Mouse (Mus musculus) cerebellum, adult 8-10 months (tissue): Measurements from ENCODE around the gene Klrb1c.
A peak's percentile ranks its signal among the peaks of the same experiment; 100 is the strongest.
"Not testable (repeated sequence)": the region's sequence is repeated elsewhere in the genome, so short reads cannot be mapped to it uniquely, and the experiment has no call there.

ENCODE experiments used
- DNase-seq: peaks from one replicate; pipeline ENCODE4 v3.0.0; 2022

Klrb1c gene

GRCm38 (mm10) chr6:128797185-128797905 lies 8.3 kb upstream of the Klrb1c start:
- DNase-seq, result no peak

GRCm38 (mm10) chr6:128796321-128796955 lies 7.4 kb upstream of the Klrb1c start:
- DNase-seq, result no peak

- no peak for DNase-seq
These were observed 4.7 kb upstream of the Klrb1c start for GRCm38 (mm10) chr6:128793734-128794133.

GRCm38 (mm10) chr6:128790491-128790994 lies 1.5 kb upstream of the Klrb1c start:
- not testable (repeated sequence) for DNase-seq

- no peak for DNase-seq
These were observed 498 bp downstream of the Klrb1c start for GRCm38 (mm10) chr6:128788517-128788916.

- not testable (repeated sequence) for DNase-seq
These were observed 2.6 kb downstream of the Klrb1c start for GRCm38 (mm10) chr6:128786396-128786795.

- DNase-seq, result no peak
These were observed 19.3 kb downstream of the Klrb1c start for GRCm38 (mm10) chr6:128769481-128770253.

GRCm38 (mm10) chr6:128768047-128768446 lies 21.0 kb downstream of the Klrb1c start:
- no peak for DNase-seq

- DNase-seq, result peak; percentile 38
These were observed 22.3 kb downstream of the Klrb1c start for GRCm38 (mm10) chr6:128766486-128767254.

GRCm38 (mm10) chr6:128765211-128765610 lies 23.8 kb downstream of the Klrb1c start:
- DNase-seq, result no peak

- DNase-seq, result no peak
These were observed 24.4 kb downstream of the Klrb1c start for GRCm38 (mm10) chr6:128764598-128764997.

GRCm38 (mm10) chr6:128763736-128764523 lies 25.1 kb downstream of the Klrb1c start:
- peak; percentile 98 for DNase-seq

- DNase-seq, result peak; percentile 44
These were observed 25.9 kb downstream of the Klrb1c start for GRCm38 (mm10) chr6:128762892-128763670.

- peak; percentile 22 for DNase-seq
These were observed 27.9 kb downstream of the Klrb1c start for GRCm38 (mm10) chr6:128761144-128761540.

GRCm38 (mm10) chr6:128760416-128761143 lies 28.4 kb downstream of the Klrb1c start:
- peak; percentile 95 for DNase-seq

- DNase-seq, result peak; percentile 98
These were observed 29.0 kb downstream of the Klrb1c start for GRCm38 (mm10) chr6:128760016-128760415.

GRCm38 (mm10) chr6:128759221-128759950 lies 29.6 kb downstream of the Klrb1c start:
- DNase-seq, result no peak

- not testable (repeated sequence) for DNase-seq
These were observed 33.6 kb downstream of the Klrb1c start for GRCm38 (mm10) chr6:128755402-128755763.

GRCm38 (mm10) chr6:128754748-128755401 lies 34.1 kb downstream of the Klrb1c start:
- DNase-seq, result not testable (repeated sequence)
